Mouse (Mus musculus): ENCODE measurements around the gene Enkur.

DNA sequence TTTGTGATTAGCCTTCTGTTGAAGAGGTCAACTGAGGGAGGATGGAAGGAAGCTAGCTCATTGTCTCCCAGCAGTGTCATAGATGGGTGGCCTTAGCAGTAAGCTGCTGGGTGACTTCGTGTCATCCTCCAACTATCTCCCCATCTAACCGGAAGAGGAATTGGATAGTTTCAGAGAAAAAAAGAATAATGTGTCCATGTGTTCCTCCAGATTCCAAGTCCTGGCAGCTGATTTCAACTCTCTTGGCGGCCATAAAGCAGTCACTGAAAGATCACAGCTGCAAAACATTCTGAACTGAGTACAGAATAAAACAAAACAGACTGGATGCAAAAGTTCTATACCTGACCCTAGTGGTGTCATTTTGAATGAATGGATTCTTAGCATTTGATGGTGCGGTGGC is 58.0 kb downstream of the Enkur start:
- no peak for TF ChIP-seq CTCF (IDR thresholded peaks at IDR 0.05; ENCODE audit: control insufficient read depth, insufficient read depth, low read length)
- no peak for TF ChIP-seq POLR2A (IDR thresholded peaks at IDR 0.05; ENCODE audit: borderline replicate concordance, control insufficient read depth, low read depth, low read length)
